Comparison of ENCODE assay signal across 8 mouse cellular contexts in genomic region chr4:134128983-134129362, GRCm38 (mm10). TPM values are rescaled to one million over a fixed set of nuclear protein-coding genes. Genes with fewer than 3 reads are reported as not detected.
DNase-seq lines count a peak whose midpoint lies in the region; ATAC-seq and TF ChIP-seq lines count a peak whose summit lies in the region.

No protein-coding gene starts in this region.

- H3K27me3 ChIP-seq in hindbrain, postnatal 0 days (ENCODE audit: insufficient read depth, low read length): no peaks in the 10 kb centered on the region

- peak overlapping the region; percentile 54 for H3K4me3 ChIP-seq in hindbrain, postnatal 0 days (ENCODE audit: low read length)
- H3K4me3 ChIP-seq in macrophage (ENCODE audit: inconsistent target): peak overlapping the region; percentile 82

- peak overlapping the region; percentile 91 for H3K4me2 ChIP-seq in hindbrain, postnatal 0 days (ENCODE audit: low read depth, low read length)

- H3K36me3 ChIP-seq in hindbrain, postnatal 0 days (ENCODE audit: insufficient read depth, low read length): no peaks in the 10 kb centered on the region
- H3K36me3 ChIP-seq in macrophage (ENCODE audit: inconsistent target): no peaks in the 10 kb centered on the region

- H3K27ac ChIP-seq in hindbrain, postnatal 0 days: peak overlapping the region; percentile 68
- H3K27ac ChIP-seq in macrophage: peak overlapping the region; percentile 93

- no peak for TF ChIP-seq CTCF in hindbrain, postnatal 0 days (IDR thresholded peaks at IDR 0.05; ENCODE audit: low read depth)

- 4% methylated on average over 14 of the region's 14 CpGs for WGBS in hindbrain, postnatal 0 days
- WGBS in macrophage (ENCODE audit: missing documents): 1% methylated on average over 14 of the region's 14 CpGs

- peak overlapping the region; percentile 74 for H3K9ac ChIP-seq in hindbrain, postnatal 0 days (replicated peaks; ENCODE audit: low read length)

- no peaks in the 10 kb centered on the region for H3K9me3 ChIP-seq in hindbrain, postnatal 0 days (ENCODE audit: low read length)

- peaks cover 36% of the 10 kb centered on the region for H3K79me2 ChIP-seq in macrophage (ENCODE audit: inconsistent target)

- ATAC-seq in common myeloid progenitor, adult 5-6 weeks (replicated peaks; ENCODE audit: low read depth, poor library complexity, severe bottlenecking): peak; percentile 13
- peak; percentile 55; the same call in 1 of the 2 replicates for ATAC-seq in hindbrain, postnatal 0 days

- peaks cover 17% of the 10 kb centered on the region for H3K4me1 ChIP-seq in hindbrain, postnatal 0 days (ENCODE audit: insufficient read depth, low read length)

- peak; percentile 59 for DNase-seq in kidney, postnatal 10 days
- DNase-seq in kidney, adult 9 months: no peak
- no peak for DNase-seq in hindbrain, postnatal 0 days (ENCODE audit: low spot score)
- peak; percentile 65 for DNase-seq in thymus, postnatal 0 days (ENCODE audit: low spot score)
- DNase-seq in urinary bladder, postnatal 10 days (ENCODE audit: low spot score): no peak
- no peak for DNase-seq in left cerebral cortex, adult 18-20 months (ENCODE audit: low spot score in 2 of 2)

RNA-seq across cellular contexts. Expression of gene Sh3bgrl3, which starts 0.4 kb away (rescaled TPM):
- 165 and 201 TPM in 2 replicates for total RNA-seq in common myeloid progenitor, adult 5-6 weeks (2017)
- 220 and 259 TPM in 2 replicates for total RNA-seq in hindbrain, postnatal 0 days (2014; rRNA removed)
- 553 and 564 TPM in 2 replicates for polyA plus RNA-seq in hindbrain, postnatal 0 days (2015; fragmentation: Nextera tagmentation; extraction: Ambion mirVana)
- total RNA-seq in macrophage (2018; cell fraction: chromatin; rRNA removed): 100 to 1,000 TPM in 1 of 26 experiments, 10 to 100 TPM in 25; 12.2 to 104 (median 43.8) TPM
- 1,000 to 10,000 TPM in 13 of 26 experiments, 100 to 1,000 TPM in 13; 834 to 1,250 (median 980) TPM for total RNA-seq in macrophage (2018; cell fraction: cytosol; rRNA removed)
- 100 to 1,000 TPM in 20 of 26 experiments, 10 to 100 TPM in 6; 36.3 to 257 (median 152) TPM for total RNA-seq in macrophage (2018; cell fraction: nucleus; rRNA removed)
- polyA plus RNA-seq in macrophage (2018): 849 to 1,117 TPM (median 993 TPM) in 3 replicates
- polyA plus RNA-seq in thymus, postnatal 0 days (2015; fragmentation: Nextera tagmentation; extraction: Ambion mirVana): 1,143 and 1,161 TPM in 2 replicates
- total RNA-seq in left cerebral cortex, adult 18-20 months (2021): 100 to 1,000 TPM; 200 to 222 TPM

RNA-seq across cellular contexts. Expression of gene Ubxn11, which starts 26.6 kb away (rescaled TPM):
- total RNA-seq in common myeloid progenitor, adult 5-6 weeks (2017): 10.6 and 13.3 TPM in 2 replicates
- 3.5 and 8.9 TPM in 2 replicates for total RNA-seq in hindbrain, postnatal 0 days (2014; rRNA removed)
- polyA plus RNA-seq in hindbrain, postnatal 0 days (2015; fragmentation: Nextera tagmentation; extraction: Ambion mirVana): 14.0 and 14.6 TPM in 2 replicates
- 10 to 100 TPM in 25 of 26 experiments, 1 to 10 TPM in 1; 3.9 to 28.3 (median 19.3) TPM for total RNA-seq in macrophage (2018; cell fraction: chromatin; rRNA removed)
- 1 to 10 TPM in 16 of 26 experiments, under 1 TPM in 10; 0.44 to 2.6 (median 1.1) TPM for total RNA-seq in macrophage (2018; cell fraction: cytosol; rRNA removed)
- total RNA-seq in macrophage (2018; cell fraction: nucleus; rRNA removed): 10 to 100 TPM in 8 of 26 experiments, 1 to 10 TPM in 18; 5.0 to 14.9 (median 8.9) TPM
- polyA plus RNA-seq in macrophage (2018): 1.0 to 3.2 TPM (median 1.3 TPM) in 3 replicates
- polyA plus RNA-seq in thymus, postnatal 0 days (2015; fragmentation: Nextera tagmentation; extraction: Ambion mirVana): 15.1 and 15.2 TPM in 2 replicates
- 10 to 100 TPM; 31.7 to 38.4 TPM for total RNA-seq in left cerebral cortex, adult 18-20 months (2021)

RNA-seq across cellular contexts. Expression of gene Cd52, which starts 34.1 kb away (rescaled TPM):
- total RNA-seq in common myeloid progenitor, adult 5-6 weeks (2017): 215 and 234 TPM in 2 replicates
- not detected in 2 replicates for total RNA-seq in hindbrain, postnatal 0 days (2014; rRNA removed)
- polyA plus RNA-seq in hindbrain, postnatal 0 days (2015; fragmentation: Nextera tagmentation; extraction: Ambion mirVana): 2.7 TPM in 2 replicates
- 100 to 1,000 TPM in 6 of 26 experiments, 10 to 100 TPM in 15, 1 to 10 TPM in 5; 6.1 to 152 (median 49.1) TPM for total RNA-seq in macrophage (2018; cell fraction: chromatin; rRNA removed)
- 1,000 to 10,000 TPM in 13 of 26 experiments, 100 to 1,000 TPM in 13; 306 to 2,085 (median 961) TPM for total RNA-seq in macrophage (2018; cell fraction: cytosol; rRNA removed)
- 100 to 1,000 TPM in 16 of 26 experiments, 10 to 100 TPM in 10; 26.5 to 781 (median 239) TPM for total RNA-seq in macrophage (2018; cell fraction: nucleus; rRNA removed)
- 559 to 720 TPM (median 599 TPM) in 3 replicates for polyA plus RNA-seq in macrophage (2018)
- polyA plus RNA-seq in thymus, postnatal 0 days (2015; fragmentation: Nextera tagmentation; extraction: Ambion mirVana): 1,124 and 1,206 TPM in 2 replicates
- total RNA-seq in left cerebral cortex, adult 18-20 months (2021): 1 to 10 TPM; 2.7 to 4.1 TPM

RNA-seq across cellular contexts. Expression of gene Cep85, which starts 57.9 kb away (rescaled TPM):
- 25.2 and 51.2 TPM in 2 replicates for total RNA-seq in common myeloid progenitor, adult 5-6 weeks (2017)
- total RNA-seq in hindbrain, postnatal 0 days (2014; rRNA removed): 12.9 and 19.6 TPM in 2 replicates
- polyA plus RNA-seq in hindbrain, postnatal 0 days (2015; fragmentation: Nextera tagmentation; extraction: Ambion mirVana): 16.2 and 17.8 TPM in 2 replicates
- total RNA-seq in macrophage (2018; cell fraction: chromatin; rRNA removed): 100 to 1,000 TPM in 7 of 26 experiments, 10 to 100 TPM in 19; 35.1 to 147 (median 63.2) TPM
- total RNA-seq in macrophage (2018; cell fraction: cytosol; rRNA removed): 10 to 100 TPM in 14 of 26 experiments, 1 to 10 TPM in 12; 6.9 to 18.8 (median 10.2) TPM
- total RNA-seq in macrophage (2018; cell fraction: nucleus; rRNA removed): 10 to 100 TPM; 21.3 to 91.7 (median 41.7) TPM
- polyA plus RNA-seq in macrophage (2018): 8.6 to 12.9 TPM (median 8.8 TPM) in 3 replicates
- 171 and 178 TPM in 2 replicates for polyA plus RNA-seq in thymus, postnatal 0 days (2015; fragmentation: Nextera tagmentation; extraction: Ambion mirVana)
- 10 to 100 TPM; 17.1 to 17.6 TPM for total RNA-seq in left cerebral cortex, adult 18-20 months (2021)

Comparison
In these comparisons a context has a peak if more than half of its experiments do, and no peak if none do; other contexts are left out.
1. DNase-seq: peak in kidney, postnatal 10 days (single experiment) and thymus, postnatal 0 days (single experiment); none in kidney, adult 9 months (single experiment), hindbrain, postnatal 0 days (single experiment), urinary bladder, postnatal 10 days (single experiment) and left cerebral cortex, adult 18-20 months (0 of 2).
2. RNA of gene Cd52, which starts 34.1 kb away (total RNA-seq): 215 to 234 TPM in common myeloid progenitor, adult 5-6 weeks; 2.7 to 4.1 TPM in left cerebral cortex, adult 18-20 months and not detected in hindbrain, postnatal 0 days; every median in the first group is over 10 times any median in the second.